Mouse (Mus musculus): Measurements from ENCODE around the gene Prr12. TPM values are rescaled to one million over a fixed set of nuclear protein-coding genes. Genes with fewer than 3 reads are reported as not detected.

The Prr12 gene
- total RNA-seq, 1 experiment = 32.3 TPM

DNA sequence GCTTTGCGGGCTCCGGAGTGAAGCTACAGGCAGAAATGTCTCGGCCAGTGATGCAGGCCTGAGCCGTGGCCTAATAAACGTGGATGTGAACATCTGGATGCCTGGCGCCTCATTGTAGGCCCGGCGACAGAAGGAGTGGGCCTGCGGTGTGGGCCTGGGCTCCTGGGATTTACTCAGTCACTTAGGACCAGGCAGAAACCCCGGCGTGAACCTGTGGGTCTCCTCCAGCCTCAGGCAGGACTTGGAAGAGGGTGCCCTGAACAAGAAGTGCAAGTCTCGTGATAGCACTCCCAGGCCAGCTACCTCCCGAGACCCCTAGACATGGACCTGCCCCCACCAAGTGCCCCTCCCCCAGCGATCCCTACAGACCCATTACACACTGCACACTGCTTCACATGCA, 24.6 kb upstream of the Prr12 start:
- in situ Hi-C loops (cut with MboI; ENCODE audit: low sequenced_read_pairs in 2 of 2, unreplicated experiment in 2 of 2) = loop anchor here in 1 of 2 experiments (5.0 kb wide), 1 partner anchor 55 kb away; no protein-coding TSS in a partner anchor
- peaks cover 24% of the 10 kb centered on the region for H3K36me3 ChIP-seq (ENCODE audit: control insufficient read depth, insufficient read depth, low read length, poor library complexity, severe bottlenecking)
- DNase-seq (ENCODE audit: low read depth, low spot score) = no peak
- no peak overlapping the region for H3K4me3 ChIP-seq (ENCODE audit: insufficient read depth in 1 of 2, low read depth in 1 of 2, low read length in 2 of 2, poor library complexity in 1 of 2, severe bottlenecking in 1 of 2)
- peaks cover 4 to 27% of the 10 kb centered on the region in 2 experiments; a peak in 3 of 4 replicates for H3K4me1 ChIP-seq (ENCODE audit: control insufficient read depth in 2 of 2, insufficient read depth in 2 of 2, low read length in 2 of 2, poor library complexity in 1 of 2)
- no peak for TF ChIP-seq HCFC1 (IDR thresholded peaks at IDR 0.05; ENCODE audit: borderline replicate concordance, insufficient read depth, low read length)
- no peak for TF ChIP-seq CHD2 (IDR thresholded peaks at IDR 0.05; ENCODE audit: low read depth, low read length)
- TF ChIP-seq ZC3H11A (IDR thresholded peaks at IDR 0.05; ENCODE audit: borderline replicate concordance, low read depth, low read length) = no peak
- no peak for TF ChIP-seq ZNF384 (IDR thresholded peaks at IDR 0.05; ENCODE audit: low read depth, low read length)
- TF ChIP-seq MAFK (IDR thresholded peaks at IDR 0.05; ENCODE audit: insufficient read depth, low read depth, low read length) = no peak
- H3K9me3 ChIP-seq (ENCODE audit: control insufficient read depth, insufficient read depth, low read depth, low read length) = no peaks in the 10 kb centered on the region
- peak overlapping the region; percentile 34; the same call in 1 of the 2 replicates for H3K9ac ChIP-seq (ENCODE audit: insufficient read depth, low read depth, low read length, poor library complexity, severe bottlenecking)
- no peak overlapping the region for H3K27ac ChIP-seq (ENCODE audit: insufficient read depth, low read depth, low read length, poor library complexity, severe bottlenecking)

GRCm38 (mm10) chr7:45076501-45076900, 23.8 kb upstream of the Prr12 start:
- H3K4me1 ChIP-seq (ENCODE audit: control insufficient read depth in 2 of 2, insufficient read depth in 2 of 2, low read length in 2 of 2, poor library complexity in 1 of 2) = peaks cover 5 to 27% of the 10 kb centered on the region in 2 experiments; a peak in 3 of 4 replicates
- in situ Hi-C loops (cut with MboI; ENCODE audit: low sequenced_read_pairs in 2 of 2, unreplicated experiment in 2 of 2) = loop anchor here in 1 of 2 experiments (5.0 kb wide), 1 partner anchor 56 kb away; no protein-coding TSS in a partner anchor
- no peak for TF ChIP-seq CHD2 (IDR thresholded peaks at IDR 0.05; ENCODE audit: low read depth, low read length)
- TF ChIP-seq MAFK (IDR thresholded peaks at IDR 0.05; ENCODE audit: insufficient read depth, low read depth, low read length) = no peak
- no peak for TF ChIP-seq ZNF384 (IDR thresholded peaks at IDR 0.05; ENCODE audit: low read depth, low read length)
- no peak for TF ChIP-seq HCFC1 (IDR thresholded peaks at IDR 0.05; ENCODE audit: borderline replicate concordance, insufficient read depth, low read length)
- TF ChIP-seq ZC3H11A (IDR thresholded peaks at IDR 0.05; ENCODE audit: borderline replicate concordance, low read depth, low read length) = no peak
- H3K9me3 ChIP-seq (ENCODE audit: control insufficient read depth, insufficient read depth, low read depth, low read length) = no peaks in the 10 kb centered on the region
- no peak for DNase-seq (ENCODE audit: low read depth, low spot score)
- no peak overlapping the region for H3K27ac ChIP-seq (ENCODE audit: insufficient read depth, low read depth, low read length, poor library complexity, severe bottlenecking)
- H3K9ac ChIP-seq (ENCODE audit: insufficient read depth, low read depth, low read length, poor library complexity, severe bottlenecking) = peak overlapping the region; percentile 16; the same call in 1 of the 2 replicates
- H3K4me3 ChIP-seq (ENCODE audit: insufficient read depth in 1 of 2, low read depth in 1 of 2, low read length in 2 of 2, poor library complexity in 1 of 2, severe bottlenecking in 1 of 2) = peak overlapping the region in 1 of 2 experiments; percentile 41; a peak in 1 of 4 replicates
- peaks cover 24% of the 10 kb centered on the region for H3K36me3 ChIP-seq (ENCODE audit: control insufficient read depth, insufficient read depth, low read length, poor library complexity, severe bottlenecking)

DNA sequence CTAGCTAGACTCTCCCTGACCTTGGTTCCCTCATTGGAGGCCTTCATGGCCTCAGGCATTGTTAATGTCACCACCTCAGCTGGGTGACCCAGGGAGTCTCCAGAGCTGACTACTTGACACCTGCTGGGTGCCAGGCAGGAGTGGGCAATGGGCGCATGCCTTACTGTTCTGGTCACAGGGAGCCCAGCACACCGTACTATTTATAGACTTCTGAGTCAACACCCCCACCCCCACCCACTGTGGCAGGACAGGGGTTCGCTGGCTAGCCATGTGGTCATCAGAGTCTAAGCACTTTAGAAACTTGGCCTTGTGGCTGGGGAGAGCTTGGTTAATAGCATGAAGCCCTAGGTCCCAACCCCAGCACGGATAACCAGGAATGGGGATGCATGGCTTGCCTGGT, 22.7 kb upstream of the Prr12 start:
- in situ Hi-C loops (cut with MboI; ENCODE audit: low sequenced_read_pairs in 2 of 2, unreplicated experiment in 2 of 2) = loop anchor here in 1 of 2 experiments (5.0 kb wide), 1 partner anchor 57 kb away; no protein-coding TSS in a partner anchor
- Histone ChIP-seq H3K4me1 (ENCODE audit: control insufficient read depth in 2 of 2, insufficient read depth in 2 of 2, low read length in 2 of 2, poor library complexity in 1 of 2) (peaks cover 5 to 25% of the 10 kb centered on the region in 2 experiments; a peak in 3 of 4 replicates), H3K9me3 (ENCODE audit: control insufficient read depth, insufficient read depth, low read depth, low read length) (no peaks in the 10 kb centered on the region), H3K27ac (ENCODE audit: insufficient read depth, low read depth, low read length, poor library complexity, severe bottlenecking) (no peak overlapping the region), H3K9ac (ENCODE audit: insufficient read depth, low read depth, low read length, poor library complexity, severe bottlenecking) (no peak overlapping the region), H3K4me3 (ENCODE audit: insufficient read depth in 1 of 2, low read depth in 1 of 2, low read length in 2 of 2, poor library complexity in 1 of 2, severe bottlenecking in 1 of 2) (no peak overlapping the region), H3K36me3 (ENCODE audit: control insufficient read depth, insufficient read depth, low read length, poor library complexity, severe bottlenecking) (peaks cover 24% of the 10 kb centered on the region)
- TF ChIP-seq ZC3H11A (IDR thresholded peaks at IDR 0.05; ENCODE audit: borderline replicate concordance, low read depth, low read length) (no peak), HCFC1 (IDR thresholded peaks at IDR 0.05; ENCODE audit: borderline replicate concordance, insufficient read depth, low read length) (no peak), ZNF384 (IDR thresholded peaks at IDR 0.05; ENCODE audit: low read depth, low read length) (no peak), CHD2 (IDR thresholded peaks at IDR 0.05; ENCODE audit: low read depth, low read length) (no peak), MAFK (IDR thresholded peaks at IDR 0.05; ENCODE audit: insufficient read depth, low read depth, low read length) (no peak)
- DNase-seq (ENCODE audit: low read depth, low spot score) = no peak

DNA sequence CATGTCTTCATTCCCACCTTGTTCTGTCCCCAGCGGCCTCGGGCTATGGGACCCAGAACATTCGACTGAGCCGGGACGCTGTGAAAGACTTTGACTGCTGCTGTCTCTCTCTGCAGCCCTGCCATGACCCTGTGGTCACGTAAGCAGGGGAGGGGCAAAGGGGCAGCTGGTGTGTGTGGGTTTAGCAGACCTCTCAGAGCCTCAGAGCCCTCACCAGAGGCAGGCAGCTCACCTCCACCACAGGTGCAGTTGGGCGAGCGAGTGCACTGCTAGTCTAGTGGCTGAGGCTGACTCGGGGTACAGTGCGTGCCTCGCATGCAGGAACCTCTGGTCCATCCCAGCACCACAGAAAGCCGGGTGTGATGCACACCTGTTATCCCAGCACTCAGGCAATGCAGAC, 21.3 kb upstream of the Prr12 start:
- Histone ChIP-seq H3K9me3 (ENCODE audit: control insufficient read depth, insufficient read depth, low read depth, low read length) (no peaks in the 10 kb centered on the region), H3K27ac (ENCODE audit: insufficient read depth, low read depth, low read length, poor library complexity, severe bottlenecking) (no peak overlapping the region), H3K4me3 (ENCODE audit: insufficient read depth in 1 of 2, low read depth in 1 of 2, low read length in 2 of 2, poor library complexity in 1 of 2, severe bottlenecking in 1 of 2) (peak overlapping the region in 1 of 2 experiments; percentile 3; a peak in 1 of 4 replicates), H3K36me3 (ENCODE audit: control insufficient read depth, insufficient read depth, low read length, poor library complexity, severe bottlenecking) (peaks cover 24% of the 10 kb centered on the region), H3K4me1 (ENCODE audit: control insufficient read depth in 2 of 2, insufficient read depth in 2 of 2, low read length in 2 of 2, poor library complexity in 1 of 2) (peaks cover 5 to 25% of the 10 kb centered on the region in 2 experiments; a peak in 3 of 4 replicates), H3K9ac (ENCODE audit: insufficient read depth, low read depth, low read length, poor library complexity, severe bottlenecking) (no peak overlapping the region)
- TF ChIP-seq ZNF384 (IDR thresholded peaks at IDR 0.05; ENCODE audit: low read depth, low read length) = no peak
- TF ChIP-seq ZC3H11A (IDR thresholded peaks at IDR 0.05; ENCODE audit: borderline replicate concordance, low read depth, low read length) = no peak
- no peak for TF ChIP-seq HCFC1 (IDR thresholded peaks at IDR 0.05; ENCODE audit: borderline replicate concordance, insufficient read depth, low read length)
- no peak for TF ChIP-seq CHD2 (IDR thresholded peaks at IDR 0.05; ENCODE audit: low read depth, low read length)
- no peak for TF ChIP-seq MAFK (IDR thresholded peaks at IDR 0.05; ENCODE audit: insufficient read depth, low read depth, low read length)
- no peak for DNase-seq (ENCODE audit: low read depth, low spot score)
- in situ Hi-C loops (cut with MboI; ENCODE audit: low sequenced_read_pairs in 2 of 2, unreplicated experiment in 2 of 2) = no loop called here

Data from ES-E14 (cell line).